Mouse (Mus musculus): Measurements from ENCODE around the gene Dusp5.

The Dusp5 gene

DNA sequence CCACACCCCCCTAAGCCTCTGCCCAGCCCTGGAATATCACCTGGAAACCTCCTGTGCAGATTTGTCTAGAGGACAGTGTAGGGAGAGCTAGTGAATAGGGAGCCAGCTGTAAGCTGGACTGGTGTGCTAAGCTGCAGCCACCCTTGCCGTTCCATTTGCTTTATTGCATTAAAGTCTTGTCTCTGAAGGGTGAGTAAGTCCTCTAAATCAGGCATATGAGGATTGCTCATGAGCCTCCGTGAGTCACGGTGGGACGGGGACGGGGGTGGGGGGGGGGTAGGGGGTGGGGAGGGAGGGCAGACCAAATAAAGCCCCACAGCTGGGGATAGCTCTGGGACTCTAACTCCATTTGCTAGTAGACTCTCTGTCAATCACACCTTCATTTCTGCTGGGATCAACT is 14.7 kb downstream of the Dusp5 start:
- no peak for DNase-seq (ENCODE audit: low read depth, low spot score)

DNA sequence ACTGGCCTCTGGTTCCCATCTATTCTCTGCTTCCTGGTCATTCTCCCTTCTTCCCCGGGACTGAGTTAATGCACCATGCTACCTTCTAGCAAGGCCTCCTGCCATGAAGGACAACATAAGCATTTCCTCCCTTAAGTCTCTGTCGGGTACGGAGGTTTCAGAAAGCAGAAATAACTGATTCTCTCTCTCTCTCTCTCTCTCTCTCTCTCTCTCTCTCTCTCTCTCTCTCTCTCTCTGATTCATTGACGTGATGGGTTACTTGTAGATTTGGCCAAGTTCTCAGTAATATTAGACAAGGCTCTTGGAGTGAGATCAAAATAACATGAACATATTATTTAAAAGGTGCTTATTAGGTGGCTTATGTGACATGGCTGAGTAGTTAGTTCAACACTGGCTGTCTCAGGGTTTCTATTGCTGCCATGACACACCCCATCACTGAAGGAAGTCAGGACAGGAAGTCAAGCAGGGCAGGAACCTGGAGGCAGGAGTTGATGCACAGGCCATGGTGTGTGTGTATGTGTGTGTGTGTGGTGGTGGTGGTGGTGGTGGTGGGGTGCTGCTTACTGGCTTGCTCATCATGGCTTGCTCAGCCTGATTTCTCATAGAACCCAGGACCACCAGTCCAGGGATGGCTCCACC is 16.1 kb downstream of the Dusp5 start:
- no peak for DNase-seq (ENCODE audit: low read depth, low spot score)

DNA sequence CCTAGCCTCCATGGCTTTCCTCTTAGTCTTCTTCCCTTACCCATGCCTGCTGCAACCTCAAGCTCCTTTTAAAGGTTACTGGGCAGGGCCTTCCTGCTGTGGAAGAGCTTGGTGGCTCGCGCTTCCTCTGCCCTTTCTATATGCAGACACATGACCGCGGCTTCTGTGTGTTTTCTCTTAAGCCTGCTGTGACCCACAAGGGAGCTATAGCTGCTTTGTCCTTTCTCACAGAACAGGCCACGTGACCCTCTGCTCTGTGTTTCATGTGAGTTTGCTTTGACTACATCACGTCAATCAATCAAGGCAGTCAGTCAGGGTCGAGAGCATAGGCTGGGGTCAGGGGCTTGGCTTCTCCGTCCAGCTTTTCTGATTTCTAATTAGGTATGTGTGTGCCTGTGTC is 18.7 kb downstream of the Dusp5 start:
- no peak for DNase-seq (ENCODE audit: low read depth, low spot score)

DNA sequence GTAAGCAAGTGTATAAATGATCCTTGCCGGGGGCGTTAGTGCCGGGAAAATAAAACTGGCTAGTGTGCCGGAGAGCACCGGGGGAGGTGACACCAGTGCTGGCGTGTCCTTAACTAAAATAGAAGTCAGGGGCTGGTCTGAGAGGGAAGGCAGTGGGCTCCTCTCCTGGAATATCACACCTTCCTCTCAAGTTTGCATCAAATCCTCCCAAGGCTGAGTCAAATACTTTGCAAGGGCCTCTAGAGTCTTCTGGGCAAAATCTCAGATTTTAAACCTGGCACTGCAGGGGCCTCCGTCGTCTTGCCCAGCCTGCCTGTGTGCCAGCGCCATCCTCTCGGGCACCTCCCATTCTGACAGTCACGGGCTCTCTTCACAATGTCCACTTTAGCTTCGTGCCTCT is 22.1 kb downstream of the Dusp5 start:
- no peak for DNase-seq (ENCODE audit: low read depth, low spot score)

DNA sequence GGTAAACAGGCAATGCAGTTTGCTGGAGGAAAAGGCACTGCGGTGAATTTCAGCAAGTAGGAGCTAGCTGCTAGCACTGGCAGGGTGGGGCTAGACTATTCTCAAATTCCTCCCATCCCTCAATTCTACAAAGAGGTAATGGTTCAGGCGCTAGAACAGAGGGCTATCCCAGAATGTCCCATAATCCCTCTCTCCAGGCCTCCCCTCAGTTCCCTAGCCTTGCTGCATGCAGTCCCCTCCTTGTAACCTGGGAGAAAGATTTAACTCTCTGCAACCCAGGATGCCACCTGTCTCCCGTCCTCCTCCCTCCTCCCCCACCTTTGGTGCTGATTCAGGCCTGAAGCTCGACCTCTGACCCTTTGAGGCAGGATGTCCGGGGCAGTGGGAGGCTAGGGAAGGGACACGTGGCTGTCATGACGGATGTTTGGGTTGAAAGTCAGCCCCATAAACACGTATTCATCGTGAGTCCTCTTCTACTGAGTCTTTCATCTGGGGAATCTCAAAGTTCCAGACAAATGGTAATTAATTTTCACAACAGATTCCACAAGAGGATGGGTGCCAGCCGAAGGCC is 23.4 kb downstream of the Dusp5 start:
- no peak for DNase-seq (ENCODE audit: low read depth, low spot score)

DNA sequence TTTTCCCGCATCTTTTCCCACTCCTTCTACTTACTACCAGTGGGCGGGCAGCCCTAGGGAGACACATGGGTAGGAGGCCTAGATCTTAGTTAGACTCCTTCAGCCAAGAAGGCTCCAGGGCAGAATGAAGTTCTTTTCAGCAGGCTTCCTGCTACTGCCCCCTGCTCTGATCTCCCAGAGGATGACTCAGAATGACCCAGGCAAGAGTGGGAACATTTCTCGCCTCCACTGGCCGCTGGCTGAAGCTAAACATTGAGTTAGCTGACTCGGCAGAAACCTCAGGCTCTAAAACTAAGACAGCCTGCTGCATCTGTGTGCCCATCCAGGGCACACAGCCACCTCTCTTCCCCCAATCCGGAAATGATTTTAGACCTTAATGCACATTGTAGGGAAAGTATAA is 23.9 kb downstream of the Dusp5 start:
- no peak for DNase-seq (ENCODE audit: low read depth, low spot score)

DNA sequence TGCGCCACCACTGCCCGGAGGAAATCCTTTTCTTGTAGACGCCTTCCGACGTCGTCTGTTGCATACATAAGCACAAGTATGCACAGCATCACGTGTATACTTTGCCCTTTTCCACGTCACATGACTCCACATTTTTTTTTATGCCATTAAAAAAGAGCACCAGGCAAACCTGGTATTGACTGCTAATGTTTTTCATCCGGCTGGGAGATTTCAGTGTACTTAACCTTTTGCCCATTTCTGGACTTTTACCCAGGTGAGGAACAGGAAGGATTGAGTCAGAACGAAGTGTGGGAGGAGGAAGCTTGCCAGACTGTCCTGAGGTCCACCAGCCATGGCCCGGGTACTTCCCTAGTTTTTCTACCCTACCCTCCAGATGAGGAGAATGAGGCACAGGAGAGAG is 25.5 kb downstream of the Dusp5 start:
- DNase-seq (ENCODE audit: low read depth, low spot score) = no peak

DNA sequence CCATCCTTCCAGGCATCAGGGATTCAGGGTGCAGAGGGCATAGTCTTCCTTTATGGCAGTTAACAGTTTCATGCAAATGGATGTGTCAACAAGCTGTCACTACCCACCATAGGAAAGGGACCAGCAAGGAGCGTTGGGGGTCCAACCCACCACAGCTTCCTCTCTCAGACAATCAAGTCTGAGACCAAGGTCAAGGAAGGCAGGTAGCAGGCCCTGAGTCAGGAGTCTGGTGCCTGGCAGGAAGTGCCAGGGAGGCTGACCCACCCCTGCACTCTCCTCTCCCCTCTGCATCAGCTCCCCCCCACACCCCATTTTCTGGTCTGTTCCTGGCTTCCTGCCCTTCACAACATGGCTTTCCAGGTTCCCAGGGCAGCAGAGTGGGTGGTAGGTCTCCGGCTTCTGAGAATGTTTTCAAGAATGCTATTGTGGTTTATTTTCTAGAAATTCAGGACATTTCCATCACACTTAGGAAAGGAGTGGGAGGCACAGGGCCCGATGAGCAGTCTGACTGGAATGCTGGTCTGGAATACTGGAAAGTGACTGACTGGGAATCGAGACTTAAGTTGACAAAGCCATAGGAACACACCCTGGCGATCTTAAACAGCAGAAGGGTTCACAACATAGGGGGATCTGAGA is 26.2 kb downstream of the Dusp5 start:
- DNase-seq (ENCODE audit: low read depth, low spot score) = no peak

DNA sequence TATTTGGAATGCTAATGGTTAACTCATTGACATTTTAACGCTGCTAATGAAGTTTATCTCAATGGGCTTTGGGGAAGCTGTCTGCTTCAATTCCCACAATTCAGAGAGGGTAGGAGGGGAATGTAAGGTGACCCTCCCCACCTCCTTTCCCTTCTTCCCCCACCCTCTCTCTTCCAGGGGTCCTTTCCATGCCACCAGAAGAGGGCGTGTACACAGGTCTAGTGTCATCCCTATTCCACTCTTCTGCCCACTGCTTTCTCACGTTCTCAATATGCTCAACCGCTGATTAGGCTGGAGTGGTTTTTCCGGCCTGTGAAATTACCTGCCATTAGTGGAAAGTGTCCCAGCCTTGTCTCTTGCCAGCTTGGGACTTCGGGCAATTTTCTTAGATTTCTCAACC is 27.9 kb downstream of the Dusp5 start:
- no peak for DNase-seq (ENCODE audit: low read depth, low spot score)

DNA sequence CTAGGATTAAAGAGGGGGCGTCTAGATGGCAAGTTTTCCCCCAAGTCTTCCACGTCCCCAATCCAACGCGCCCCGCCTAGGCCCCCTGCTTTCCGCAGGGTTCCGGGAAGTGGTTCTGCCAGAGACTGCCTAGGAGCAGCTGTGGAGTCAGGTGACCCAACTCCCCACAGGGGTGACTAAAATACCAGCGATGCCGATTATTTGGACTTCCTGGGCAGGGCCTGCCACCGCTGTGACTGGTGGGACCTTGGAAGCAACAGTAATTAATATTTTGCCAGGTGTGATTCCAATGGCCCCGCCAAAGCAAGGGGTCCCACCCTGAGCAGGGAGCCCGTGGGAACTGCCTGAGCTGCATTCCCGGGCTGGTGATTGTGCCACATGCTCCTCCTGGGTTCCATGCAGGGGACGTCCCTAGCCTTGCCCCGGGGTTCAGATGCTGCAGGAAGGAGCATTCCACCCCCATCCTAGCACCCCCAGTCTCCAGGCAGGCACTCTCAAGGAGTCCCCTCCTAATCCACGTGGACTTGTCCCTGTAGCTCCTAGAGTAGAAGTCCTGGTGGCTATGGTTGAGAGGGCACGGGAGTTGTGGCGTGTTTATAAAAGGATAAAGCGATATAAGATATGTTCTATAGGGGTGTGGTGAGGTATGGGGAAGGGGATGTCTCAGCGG is 28.5 kb downstream of the Dusp5 start:
- no peak for DNase-seq (ENCODE audit: low read depth, low spot score)

DNA sequence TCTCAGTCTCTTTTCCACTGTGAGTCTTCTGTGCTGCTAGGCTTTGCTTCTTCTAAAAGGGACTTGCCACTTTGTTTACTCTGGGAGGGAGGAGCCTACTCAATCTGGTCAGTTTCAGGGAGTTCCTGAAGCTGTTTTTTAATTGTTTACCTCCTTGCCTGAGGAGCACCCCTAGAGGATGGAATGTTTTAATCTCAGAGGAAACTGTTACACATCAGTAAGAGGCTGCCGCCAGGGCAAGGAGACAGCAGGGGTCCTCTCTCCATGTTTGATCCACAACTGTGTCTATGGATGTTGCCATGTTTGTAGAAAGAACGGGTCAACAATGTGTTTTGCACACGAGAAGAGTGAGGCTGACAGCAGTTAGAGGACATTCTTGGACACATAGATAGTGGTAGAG is 31.5 kb downstream of the Dusp5 start:
- no peak for DNase-seq (ENCODE audit: low read depth, low spot score)

DNA sequence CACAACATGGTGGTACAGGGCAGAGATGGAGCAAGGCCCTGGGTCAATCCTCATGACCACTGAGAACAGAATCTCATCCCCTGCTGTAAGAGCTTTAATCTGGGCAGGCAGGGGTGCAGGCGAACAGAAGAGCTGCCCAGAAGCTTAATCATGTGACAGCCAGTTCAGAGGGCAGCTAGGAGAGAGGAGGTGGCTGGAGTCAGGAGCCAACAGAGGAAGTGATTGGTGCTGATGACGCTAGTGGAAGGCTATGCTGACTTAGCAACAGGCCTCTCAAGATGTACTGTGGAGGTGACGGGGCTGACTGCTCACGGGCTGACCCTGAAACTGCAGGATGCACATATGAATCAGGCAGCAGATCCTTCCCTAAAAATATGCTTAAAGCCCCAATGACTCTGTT is 35.3 kb downstream of the Dusp5 start:
- DNase-seq (ENCODE audit: low read depth, low spot score) = no peak

DNA sequence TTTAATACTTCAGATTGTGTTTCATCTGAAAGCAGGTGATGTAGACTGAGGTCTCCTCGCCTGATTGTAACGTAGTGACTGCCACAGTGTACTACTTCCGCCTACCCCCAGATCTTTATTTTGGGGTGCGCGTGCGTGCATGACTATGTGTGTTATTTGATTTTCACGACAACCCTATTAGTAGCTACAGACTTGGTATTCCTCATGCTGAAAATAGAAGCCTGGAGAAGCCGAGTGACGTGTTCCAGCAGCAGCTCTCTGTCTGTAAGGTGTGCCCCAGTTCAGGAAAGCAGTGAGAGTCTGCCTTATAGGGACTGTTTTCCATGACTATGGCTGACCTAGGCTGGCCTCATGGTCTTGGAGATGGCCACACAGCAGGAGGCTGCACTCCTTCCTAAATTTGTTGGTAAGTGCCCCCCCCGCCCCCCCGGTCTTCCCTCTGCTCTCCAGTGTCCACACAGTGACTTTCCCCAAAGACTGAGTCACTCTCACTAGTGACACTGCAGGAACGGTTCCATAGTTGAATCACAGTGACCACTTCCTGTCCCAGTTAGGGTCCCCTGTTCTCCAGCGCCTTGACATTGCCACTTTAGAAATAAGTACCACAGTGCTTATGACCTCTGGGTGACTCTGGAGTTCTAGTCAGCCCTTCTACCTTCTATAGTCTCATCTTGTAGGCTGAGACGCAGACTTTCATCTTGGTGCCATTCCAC is 36.8 kb downstream of the Dusp5 start:
- DNase-seq (ENCODE audit: low read depth, low spot score) = no peak

DNA sequence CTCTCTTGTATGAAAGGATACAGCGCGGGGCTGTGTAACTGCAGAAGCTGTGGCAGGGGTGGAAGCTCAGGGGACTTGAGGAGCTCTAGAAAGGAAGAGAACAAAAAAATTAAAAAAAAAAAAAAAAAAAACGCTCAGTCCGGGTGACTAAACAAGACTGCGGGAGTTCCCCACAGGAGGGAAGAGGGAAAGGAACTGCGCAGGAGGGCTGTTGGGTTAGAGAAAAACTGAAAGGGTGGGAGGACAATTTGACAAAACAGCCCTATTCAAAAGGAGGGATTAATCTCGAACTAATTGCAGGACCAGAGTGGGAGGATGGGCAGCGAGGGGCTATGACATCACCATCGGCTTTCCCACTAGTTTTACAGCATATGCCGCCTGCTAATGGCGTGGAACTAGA is 39.0 kb downstream of the Dusp5 start:
- DNase-seq (ENCODE audit: low read depth, low spot score) = no peak

DNA sequence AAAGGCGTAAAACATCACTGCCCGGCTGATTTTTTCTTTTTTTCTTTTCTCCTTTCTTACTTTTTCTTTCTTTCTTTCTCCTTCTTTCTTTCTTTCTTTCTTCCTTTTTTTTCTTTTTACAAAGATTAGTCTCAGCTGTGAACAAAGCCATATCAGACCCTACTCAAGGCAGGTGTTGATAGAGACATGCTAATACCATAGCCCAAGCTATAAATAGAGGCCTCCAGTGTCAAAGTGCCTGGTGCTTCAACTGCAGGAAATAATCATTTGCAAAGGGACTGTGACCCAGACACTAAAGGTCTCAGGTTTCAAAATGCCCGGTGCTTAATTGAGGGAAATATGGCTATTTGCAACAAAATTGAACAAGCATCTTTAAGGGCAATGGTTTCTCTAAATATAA is 39.6 kb downstream of the Dusp5 start:
- DNase-seq (ENCODE audit: low read depth, low spot score) = no peak

DNA sequence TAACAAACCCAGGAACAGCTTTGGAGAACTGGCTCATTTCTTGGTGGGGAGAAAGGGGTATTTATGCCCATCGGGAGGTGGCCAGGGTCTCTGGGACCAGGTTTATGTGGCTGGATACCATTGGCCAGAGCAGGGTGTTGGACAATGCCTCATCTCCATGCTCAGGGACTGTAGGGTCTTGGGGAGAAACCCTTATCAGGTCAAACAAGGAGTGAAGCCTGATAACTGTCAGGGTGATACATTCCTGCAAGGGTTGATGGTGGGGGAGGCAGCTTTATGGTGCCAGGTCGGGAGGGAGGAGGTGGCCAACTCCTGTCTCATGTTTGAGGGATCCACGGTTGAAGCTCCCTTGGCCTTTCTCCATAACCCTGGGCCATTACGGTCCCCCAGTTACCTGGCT is 42.1 kb downstream of the Dusp5 start:
- DNase-seq (ENCODE audit: low read depth, low spot score) = no peak

DNA sequence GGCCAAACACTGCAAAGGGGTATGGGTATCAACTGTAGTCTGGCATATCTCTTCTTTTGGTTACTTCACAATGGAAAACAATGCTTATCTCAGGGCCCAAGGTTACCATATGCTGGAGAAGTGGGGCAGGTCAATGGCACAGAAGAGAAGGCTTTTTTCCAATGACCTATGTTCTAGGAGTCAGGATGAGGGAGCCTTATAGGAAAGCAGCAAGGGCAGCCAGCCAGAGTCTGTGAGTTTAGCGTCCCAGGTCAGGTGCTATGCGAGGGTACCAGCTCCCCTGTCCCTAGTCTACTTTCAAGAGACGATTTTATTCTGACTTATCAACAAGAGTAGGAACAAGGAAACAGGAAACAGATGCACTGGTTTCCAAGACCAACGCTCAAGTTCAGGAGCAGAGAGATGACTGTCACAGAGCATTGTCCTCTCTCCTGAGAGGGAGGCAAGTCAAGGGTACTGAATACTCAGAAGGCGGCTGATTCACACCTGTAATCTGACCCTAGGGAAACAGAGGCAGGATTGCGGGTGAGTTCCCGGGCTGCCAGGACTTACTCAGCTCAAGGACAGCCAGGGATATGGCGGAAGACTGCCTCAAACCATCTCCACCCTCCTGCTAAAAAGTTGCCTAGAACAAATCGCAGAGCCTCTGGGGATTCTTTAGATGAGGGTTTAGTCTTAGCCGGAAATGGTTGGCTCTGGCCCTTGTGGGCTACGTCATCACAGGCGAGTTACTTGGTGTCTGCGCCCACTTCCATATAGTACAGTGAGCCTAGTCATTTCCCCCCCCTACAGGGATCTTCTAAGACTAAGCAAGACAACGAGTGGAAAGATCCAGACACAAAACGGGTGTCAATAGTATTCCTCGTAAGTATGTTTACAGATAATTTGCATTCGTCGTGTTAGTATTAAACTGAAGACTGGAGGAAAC is 42.9 kb downstream of the Dusp5 start:
- DNase-seq (ENCODE audit: low read depth, low spot score) = no peak

DNA sequence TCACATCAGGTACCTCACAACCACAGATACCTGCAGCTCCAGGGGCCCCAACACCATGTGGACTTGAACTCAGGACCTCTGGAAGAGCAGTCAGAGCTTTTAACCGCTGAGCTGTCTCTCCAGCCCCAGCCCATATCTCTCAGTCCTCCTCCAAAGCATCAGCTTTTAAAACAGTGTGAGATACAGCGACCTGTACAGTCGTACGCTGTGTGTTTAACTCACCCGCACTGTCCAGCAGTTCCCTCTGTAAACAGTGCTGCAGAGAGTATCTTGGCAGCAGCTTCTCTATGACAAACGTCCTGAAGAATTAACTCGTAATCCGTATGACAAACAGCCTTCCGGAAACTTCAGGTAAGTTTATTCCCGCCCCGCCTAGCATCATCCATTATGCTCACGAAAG is 43.7 kb downstream of the Dusp5 start:
- DNase-seq (ENCODE audit: low read depth, low spot score) = no peak

DNA sequence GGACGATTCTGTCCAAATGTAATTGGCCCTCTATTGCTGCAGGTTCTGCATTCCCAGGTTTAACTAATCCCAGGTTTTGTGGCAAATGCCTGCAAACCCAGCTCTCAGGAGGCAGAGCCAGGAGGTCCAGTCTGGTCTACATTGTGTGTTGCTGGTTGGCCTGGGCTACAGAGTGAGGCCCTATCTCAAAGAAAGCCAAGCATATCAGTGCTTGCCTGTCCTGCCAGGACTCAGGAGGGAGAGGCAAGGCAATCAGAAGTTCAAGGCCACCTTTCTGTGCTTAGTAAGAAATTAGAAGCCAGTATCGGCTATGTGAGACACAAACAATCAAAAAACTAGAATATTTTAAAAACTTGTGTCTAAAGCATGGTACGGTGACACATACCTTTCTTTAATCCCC is 44.2 kb downstream of the Dusp5 start:
- no peak for DNase-seq (ENCODE audit: low read depth, low spot score)

DNA sequence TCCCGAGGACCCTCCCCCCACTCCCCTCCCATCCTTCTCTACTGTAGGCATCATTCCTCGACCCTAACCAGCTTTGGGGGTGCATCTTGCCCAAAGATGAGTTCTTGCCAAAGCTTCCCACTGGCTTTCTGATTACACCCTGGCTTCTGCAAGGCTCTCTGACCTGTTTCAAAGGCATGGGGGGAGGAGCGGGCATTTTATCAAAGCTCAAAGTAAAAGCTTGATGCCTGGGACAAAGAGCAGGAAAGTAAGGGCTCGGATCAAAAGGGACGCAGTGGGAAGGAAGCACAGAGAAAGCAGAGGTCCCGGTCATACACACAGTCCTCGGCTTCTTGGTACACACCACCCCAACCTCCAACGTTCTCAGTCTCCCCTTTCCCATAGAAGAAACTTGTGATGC is 45.2 kb downstream of the Dusp5 start:
- DNase-seq (ENCODE audit: low read depth, low spot score) = no peak

DNA sequence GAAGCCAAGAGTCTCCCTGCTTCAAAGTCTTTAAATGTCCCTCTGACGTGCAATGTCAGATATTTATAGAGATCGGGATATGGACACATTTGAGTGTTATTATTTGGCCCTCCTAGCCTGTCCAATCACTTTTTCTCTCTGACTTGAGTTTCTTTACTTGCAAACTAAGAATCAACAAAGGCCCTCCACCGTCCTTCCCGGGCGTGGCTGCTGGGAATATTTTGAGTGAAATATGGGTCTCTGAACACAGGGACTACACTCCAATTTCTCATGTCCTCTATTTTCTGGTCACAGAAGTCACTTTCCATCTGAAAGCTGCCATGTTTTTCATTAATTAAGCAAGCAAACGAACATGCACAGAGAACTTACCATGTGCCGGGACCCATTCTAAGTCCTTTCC is 45.6 kb downstream of the Dusp5 start:
- no peak for DNase-seq (ENCODE audit: low read depth, low spot score)
